Mouse (Mus musculus) stomach, embryonic 14.5 days (tissue): ENCODE data around the gene Lrrk1. TPM values are rescaled to one million over a fixed set of nuclear protein-coding genes. Genes with fewer than 3 reads are reported as not detected.

Experiments used
- ATAC-seq: fragments of 200-750 bp; cut with Nextera tagmentation; 2 replicates; pipeline ENCODE4 v1.8.0; 2017; ENCODE audit warnings: low read depth, moderate TSS enrichment; ENCODE audit not compliant: insufficient number of reproducible peaks, insufficient read depth, low FRiP score
- H3K27ac ChIP-seq: fragments of 300-500 bp; sonication (generic); 2 replicates; pipeline ENCODE4 v1.5.1; 2014; ENCODE audit warnings: mild to moderate bottlenecking, low read length, moderate library complexity, mixed read lengths
- H3K27me3 ChIP-seq: fragments of 300-500 bp; sonication (generic); 2 replicates; pipeline ENCODE4 v1.6.1; 2014; ENCODE audit warnings: low read length, control low read depth, mixed read lengths; ENCODE audit not compliant: control insufficient read depth, insufficient read depth
- H3K36me3 ChIP-seq: fragments of 300-500 bp; sonication (generic); 2 replicates; pipeline ENCODE4 v1.6.1; 2014; ENCODE audit warnings: mild to moderate bottlenecking, control low read depth, low read length, moderate library complexity, mixed read lengths; ENCODE audit not compliant: control insufficient read depth, insufficient read depth
- H3K4me1 ChIP-seq: fragments of 300-500 bp; sonication (generic); 2 replicates; pipeline ENCODE4 v1.6.1; 2014; ENCODE audit warnings: low read length, control low read depth, mixed read lengths; ENCODE audit not compliant: control insufficient read depth, insufficient read depth
- H3K4me2 ChIP-seq: fragments of 300-500 bp; sonication (generic); replicated peaks from 2 replicates; pipeline ENCODE4 v1.6.1; 2014; ENCODE audit warnings: low read depth, low read length, control low read depth
- H3K4me3 ChIP-seq: fragments of 300-500 bp; sonication (generic); 2 replicates; pipeline ENCODE4 v1.5.1; 2014; ENCODE audit warnings: low read depth, low read length, control low read depth
- H3K9ac ChIP-seq: fragments of 300-500 bp; sonication (generic); replicated peaks from 2 replicates; pipeline ENCODE4 v1.6.1; 2014; ENCODE audit warnings: low read depth, mild to moderate bottlenecking, control low read depth, low read length, moderate library complexity, mixed read lengths
- H3K9me3 ChIP-seq: fragments of 300-500 bp; sonication (generic); 2 replicates; pipeline ENCODE4 v1.6.1; 2016; ENCODE audit warnings: low read depth, low read length, control low read depth; ENCODE audit not compliant: control insufficient read depth
- WGBS: fragments of 180-500 bp; shearing (Covaris S2); extraction: QIAGEN DNeasy Blood & Tissue Kit; methylation state at CpG from one replicate; pipeline ENCODE4 v1.1.7; 2014; 5-methylcytosine and 5-hydroxymethylcytosine counted together
- polyA plus RNA-seq: library from polyadenylated mRNA; unstranded; fragments of >200 nt; fragmentation: Nextera tagmentation; extraction: Ambion mirVana; gene quantifications from 2 replicates; pipeline ENCODE4 v1.2.1, GENCODE M21; 2014

The Lrrk1 gene
- polyA plus RNA-seq, 1 experiment from 2014 or later, result 17.9 TPM

- H3K27ac ChIP-seq, result peak overlapping the region; percentile 53; the same call in 1 of the 2 replicates
- no peak overlapping the region for H3K4me2 ChIP-seq
- no peak overlapping the region for H3K9ac ChIP-seq
- 0 out of 2 replicates have a peak, but pooled peaks cover 3% of the 10 kb centered on the region for H3K4me1 ChIP-seq
- peaks cover 5% of the 10 kb centered on the region; the same call in 1 of the 2 replicates for H3K36me3 ChIP-seq
- H3K4me3 ChIP-seq, result no peak overlapping the region
- no peaks in the 10 kb centered on the region for H3K9me3 ChIP-seq
- no peaks in the 10 kb centered on the region for H3K27me3 ChIP-seq
- peak; percentile 71 for ATAC-seq
- WGBS, result 50% methylated on average over 5 of the region's 5 CpGs
These were observed 78.8 kb downstream of the Lrrk1 start for GRCm38 (mm10) chr7:66309240-66309949.

GRCm38 (mm10) chr7:66308581-66309239 is 79.4 kb downstream of the Lrrk1 start:
- Histone ChIP-seq H3K9ac (no peak overlapping the region), H3K4me2 (no peak overlapping the region), H3K4me3 (no peak overlapping the region), H3K36me3 (peaks cover 8% of the 10 kb centered on the region; the same call in 1 of the 2 replicates), H3K27me3 (no peaks in the 10 kb centered on the region), H3K4me1 (0 out of 2 replicates have a peak, but pooled peaks cover 3% of the 10 kb centered on the region), H3K9me3 (no peaks in the 10 kb centered on the region), H3K27ac (peak overlapping the region; percentile 45; the same call in 1 of the 2 replicates)
- 74% methylated on average over 13 of the region's 13 CpGs for WGBS
- 0 out of 2 replicates have a peak, but pooled peaks have one; percentile 20 for ATAC-seq

GRCm38 (mm10) chr7:66307791-66308190 is 80.4 kb downstream of the Lrrk1 start:
- H3K27ac ChIP-seq, result no peak overlapping the region
- H3K4me3 ChIP-seq, result no peak overlapping the region
- no peak for ATAC-seq
- no peaks in the 10 kb centered on the region for H3K9me3 ChIP-seq
- WGBS, result 79% methylated on average over 2 of the region's 2 CpGs
- H3K9ac ChIP-seq, result no peak overlapping the region
- H3K36me3 ChIP-seq, result peaks cover 8% of the 10 kb centered on the region; the same call in 1 of the 2 replicates
- no peak overlapping the region for H3K4me2 ChIP-seq
- H3K27me3 ChIP-seq, result no peaks in the 10 kb centered on the region
- 0 out of 2 replicates have a peak, but pooled peaks cover 3% of the 10 kb centered on the region for H3K4me1 ChIP-seq

- no peak for ATAC-seq
- H3K9ac ChIP-seq, result no peak overlapping the region
- H3K36me3 ChIP-seq, result peaks cover 11% of the 10 kb centered on the region; the same call in 1 of the 2 replicates
- H3K4me2 ChIP-seq, result no peak overlapping the region
- 87% methylated on average over 16 of the region's 16 CpGs for WGBS
- no peaks in the 10 kb centered on the region for H3K27me3 ChIP-seq
- H3K27ac ChIP-seq, result no peak overlapping the region
- H3K9me3 ChIP-seq, result no peaks in the 10 kb centered on the region
- H3K4me1 ChIP-seq, result no peaks in the 10 kb centered on the region
- H3K4me3 ChIP-seq, result no peak overlapping the region
These were observed 82.4 kb downstream of the Lrrk1 start for GRCm38 (mm10) chr7:66305714-66306198.

- Histone ChIP-seq H3K4me3 (no peak overlapping the region), H3K4me2 (no peak overlapping the region), H3K27ac (no peak overlapping the region), H3K27me3 (no peaks in the 10 kb centered on the region), H3K9me3 (no peaks in the 10 kb centered on the region), H3K36me3 (peaks cover 11% of the 10 kb centered on the region; the same call in 1 of the 2 replicates), H3K9ac (no peak overlapping the region), H3K4me1 (no peaks in the 10 kb centered on the region)
- ATAC-seq, result no peak
- 79% methylated on average over 8 of the region's 8 CpGs for WGBS
These were observed 83.0 kb downstream of the Lrrk1 start for GRCm38 (mm10) chr7:66304993-66305713.

- Histone ChIP-seq H3K36me3 (peaks cover 11% of the 10 kb centered on the region; the same call in 1 of the 2 replicates), H3K4me3 (no peak overlapping the region), H3K27ac (no peak overlapping the region), H3K9me3 (no peaks in the 10 kb centered on the region), H3K27me3 (no peaks in the 10 kb centered on the region), H3K4me1 (no peaks in the 10 kb centered on the region), H3K9ac (no peak overlapping the region), H3K4me2 (no peak overlapping the region)
- ATAC-seq, result no peak
- 87% methylated on average over 14 of the region's 14 CpGs for WGBS
These were observed 84.1 kb downstream of the Lrrk1 start for GRCm38 (mm10) chr7:66303922-66304660.

GRCm38 (mm10) chr7:66301486-66301885 is 86.7 kb downstream of the Lrrk1 start:
- no peak overlapping the region for H3K4me2 ChIP-seq
- H3K27ac ChIP-seq, result no peak overlapping the region
- WGBS, result 88% methylated on average over 4 of the region's 4 CpGs
- no peaks in the 10 kb centered on the region for H3K4me1 ChIP-seq
- H3K36me3 ChIP-seq, result peaks cover 14% of the 10 kb centered on the region
- H3K27me3 ChIP-seq, result no peaks in the 10 kb centered on the region
- H3K9me3 ChIP-seq, result no peaks in the 10 kb centered on the region
- H3K9ac ChIP-seq, result no peak overlapping the region
- H3K4me3 ChIP-seq, result no peak overlapping the region
- ATAC-seq, result no peak
